Mouse (Mus musculus) heart, embryonic 10.5 days (tissue): ENCODE measurements around the gene Map7. TPM values are rescaled to one million over a fixed set of nuclear protein-coding genes. Genes with fewer than 3 reads are reported as not detected.
A peak's percentile ranks its signal among the peaks of the same experiment; 100 is the strongest.

Experiments
- DNase-seq: peaks from one replicate; pipeline ENCODE4 v3.0.0-alpha.2; 2017; ENCODE audit warnings: low spot score
- H3K27ac ChIP-seq: fragments of 300-500 bp; sonication (generic); 2 replicates; pipeline ENCODE4 v1.5.1; 2016; ENCODE audit warnings: mild to moderate bottlenecking
- H3K27me3 ChIP-seq: fragments of 300-500 bp; sonication (generic); 2 replicates; pipeline ENCODE4 v1.6.1; 2016; ENCODE audit warnings: mild to moderate bottlenecking; ENCODE audit not compliant: poor library complexity, insufficient read depth, severe bottlenecking
- H3K36me3 ChIP-seq: fragments of 300-500 bp; sonication (generic); 2 replicates; pipeline ENCODE4 v1.6.1; 2016; ENCODE audit warnings: mild to moderate bottlenecking, moderate library complexity
- H3K4me1 ChIP-seq: fragments of 300-500 bp; sonication (generic); 2 replicates; pipeline ENCODE4 v1.6.1; 2016; ENCODE audit warnings: mild to moderate bottlenecking
- H3K4me3 ChIP-seq: fragments of 300-500 bp; sonication (generic); 2 replicates; pipeline ENCODE4 v1.5.1; 2016; ENCODE audit warnings: mild to moderate bottlenecking, moderate library complexity
- H3K9me3 ChIP-seq: fragments of 300-500 bp; sonication (generic); 2 replicates; pipeline ENCODE4 v1.6.1; 2016; ENCODE audit warnings: mild to moderate bottlenecking, moderate library complexity
- WGBS: fragments of 180-500 bp; shearing (Covaris S2); methylation state at CpG from one replicate; pipeline ENCODE4 v1.1.7; 2016; 5-methylcytosine and 5-hydroxymethylcytosine counted together
- polyA plus RNA-seq: library from polyadenylated mRNA; unstranded; fragments of >200 nt; fragmentation: Nextera tagmentation; extraction: Ambion mirVana; gene quantifications from 2 replicates; pipeline ENCODE4 v1.2.1, GENCODE M21; 2016

The Map7 gene
- 3.8 and 4.8 TPM in 2 replicates for polyA plus RNA-seq

DNA sequence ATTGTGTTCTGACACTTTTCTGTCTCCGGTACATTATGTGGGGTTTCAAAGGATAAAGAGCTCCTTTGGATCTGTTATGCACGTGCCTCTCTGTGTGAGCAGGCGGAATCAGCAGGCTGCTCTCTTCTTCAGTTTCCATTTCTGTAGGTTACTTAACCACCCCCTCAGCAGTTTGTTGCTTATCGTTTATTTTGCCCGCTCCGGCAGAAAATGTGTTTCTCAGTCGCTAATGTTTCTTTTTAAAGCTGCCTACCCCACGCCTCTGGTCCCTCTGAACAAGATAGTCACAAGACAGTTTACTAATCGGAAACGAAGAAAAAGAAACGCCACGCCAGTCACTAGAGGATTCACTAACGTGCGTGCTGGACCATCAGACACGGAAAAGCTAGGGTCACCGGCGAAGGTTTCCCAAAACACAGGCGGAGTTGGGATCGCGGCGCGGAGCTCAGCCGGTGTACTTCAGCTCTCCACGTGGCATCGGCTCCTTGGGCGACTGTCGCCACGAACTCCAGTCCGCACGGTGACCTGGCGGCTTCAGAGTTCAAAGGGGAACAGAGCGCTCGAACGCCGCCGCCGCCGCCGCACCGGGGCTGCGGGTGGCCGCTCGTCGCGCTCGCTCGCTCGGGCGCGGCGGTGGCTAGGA is at the start of gene Map7:
Map7 (plus strand) TSS at position 342 of the 643 bp plus-strand sequence.
- H3K9me3 ChIP-seq, result no peaks in the 10 kb centered on the region
- no peaks in the 10 kb centered on the region for H3K36me3 ChIP-seq
- DNase-seq, result no peak
- peak within 1 kb of the TSS; percentile 80 for H3K4me3 ChIP-seq
- WGBS, result 4% methylated on average over 51 of the region's 51 CpGs
- peak within 1 kb of the TSS; percentile 88 for H3K27ac ChIP-seq
- peaks cover 10% of the 10 kb centered on the region; the same call in 1 of the 2 replicates for H3K4me1 ChIP-seq
- peaks cover 43% of the 10 kb centered on the region for H3K27me3 ChIP-seq

GRCm38 (mm10) chr10:20101456-20101855 is 46.8 kb upstream of the Map7 start:
- H3K36me3 ChIP-seq, result peaks cover 16% of the 10 kb centered on the region; the same call in 1 of the 2 replicates
- no peaks in the 10 kb centered on the region for H3K27me3 ChIP-seq
- no peak overlapping the region for H3K4me3 ChIP-seq
- H3K4me1 ChIP-seq, result peaks cover 6% of the 10 kb centered on the region; the same call in 1 of the 2 replicates
- no peaks in the 10 kb centered on the region for H3K9me3 ChIP-seq
- 92% methylated on average over 6 of the region's 6 CpGs for WGBS
- no peak overlapping the region for H3K27ac ChIP-seq
- DNase-seq, result no peak

DNA sequence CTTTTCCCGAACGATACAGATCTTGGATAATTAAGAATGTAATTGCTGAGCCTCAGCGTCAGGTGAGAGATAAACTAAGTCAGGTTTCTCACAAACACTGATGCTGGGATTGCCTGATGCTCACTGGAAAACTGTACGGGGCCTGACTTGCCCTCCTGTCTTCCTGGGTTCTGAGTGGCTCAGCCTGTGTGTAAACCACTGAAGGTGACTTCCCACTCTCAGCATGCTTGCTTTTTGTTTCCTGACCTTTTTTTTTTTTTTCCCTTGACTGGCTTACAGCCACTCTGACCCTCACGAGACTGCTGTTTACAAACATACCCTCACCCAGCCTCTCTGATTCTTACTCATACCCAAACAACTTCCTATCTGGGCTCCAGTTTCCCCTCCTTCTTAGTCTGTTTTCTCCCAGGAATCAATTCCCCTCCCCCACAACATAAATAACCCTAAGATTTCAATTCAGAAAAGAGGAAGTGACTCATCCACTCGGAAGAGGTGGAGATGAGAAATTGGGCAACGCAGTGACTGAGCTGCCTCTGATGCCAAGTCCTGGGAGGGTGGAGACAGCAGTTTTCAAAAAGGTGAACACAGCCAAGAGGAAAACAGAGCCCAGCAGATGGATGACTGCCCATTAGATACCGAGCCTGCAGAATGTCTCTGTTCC is 43.9 kb upstream of the Map7 start:
- Histone ChIP-seq H3K27ac (no peak overlapping the region), H3K4me1 (peaks cover 6% of the 10 kb centered on the region; the same call in 1 of the 2 replicates), H3K36me3 (peaks cover 13% of the 10 kb centered on the region; the same call in 1 of the 2 replicates), H3K4me3 (no peak overlapping the region), H3K9me3 (no peaks in the 10 kb centered on the region), H3K27me3 (no peaks in the 10 kb centered on the region)
- no peak for DNase-seq
- WGBS, result 62% methylated on average over 8 of the region's 8 CpGs

DNA sequence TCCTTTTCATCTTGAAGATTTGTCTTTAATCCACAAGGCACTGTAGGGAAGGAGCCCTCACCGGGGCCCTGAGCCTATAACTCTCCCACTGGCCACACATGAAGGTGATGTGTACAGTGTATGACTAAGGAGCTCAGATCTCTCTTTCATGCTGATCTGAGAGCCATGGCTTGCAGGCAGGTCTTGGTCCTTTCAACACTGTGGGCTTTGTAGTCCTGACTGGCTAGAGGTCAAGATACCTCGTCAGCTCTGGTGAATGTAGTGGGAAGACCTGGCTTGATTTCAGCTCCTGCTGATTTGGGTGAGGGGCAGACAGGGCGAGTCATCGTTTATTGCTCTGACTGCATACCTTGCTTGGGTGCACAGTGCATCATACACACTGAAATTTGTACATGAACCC is 42.7 kb upstream of the Map7 start:
- no peak overlapping the region for H3K27ac ChIP-seq

GRCm38 (mm10) chr10:20107031-20107430 is 41.2 kb upstream of the Map7 start:
- Histone ChIP-seq H3K4me1 (peaks cover 6% of the 10 kb centered on the region; the same call in 1 of the 2 replicates), H3K4me3 (no peak overlapping the region), H3K27ac (no peak overlapping the region), H3K27me3 (no peaks in the 10 kb centered on the region), H3K36me3 (peaks cover 7% of the 10 kb centered on the region; the same call in 1 of the 2 replicates), H3K9me3 (no peaks in the 10 kb centered on the region)
- 96% methylated on average over 14 of the region's 14 CpGs for WGBS
- no peak for DNase-seq

More for the DNA sequence above, 42.7 kb upstream of the Map7 start:
- Histone ChIP-seq H3K27me3 (no peaks in the 10 kb centered on the region), H3K4me1 (peaks cover 6% of the 10 kb centered on the region; the same call in 1 of the 2 replicates), H3K36me3 (peaks cover 5% of the 10 kb centered on the region; the same call in 1 of the 2 replicates), H3K9me3 (no peaks in the 10 kb centered on the region), H3K4me3 (no peak overlapping the region)
- DNase-seq, result no peak
- 75% methylated on average over 4 of the region's 4 CpGs for WGBS

DNA sequence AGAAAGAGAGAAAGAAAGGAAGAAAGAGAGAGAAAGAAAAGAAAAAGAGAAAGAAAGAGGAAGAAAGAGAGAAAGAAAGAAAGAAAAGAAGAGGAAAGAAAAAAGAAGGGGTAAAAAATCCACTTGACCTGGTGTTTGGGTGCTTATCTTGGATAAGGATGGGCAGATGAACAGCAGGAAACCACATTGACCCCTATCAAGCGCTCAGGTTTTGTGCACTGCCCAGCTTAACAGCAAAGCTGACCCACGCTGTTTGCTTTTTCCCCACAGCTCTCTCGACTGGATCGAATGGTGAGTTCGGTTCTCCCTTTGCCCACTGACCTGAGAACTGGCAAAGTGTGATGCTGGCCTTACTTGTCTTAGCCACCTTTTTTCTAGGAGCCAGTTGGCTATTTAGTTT is 36.8 kb upstream of the Map7 start:
- 79% methylated on average over 5 of the region's 5 CpGs for WGBS
- Histone ChIP-seq H3K36me3 (peaks cover 6% of the 10 kb centered on the region; the same call in 1 of the 2 replicates), H3K9me3 (no peaks in the 10 kb centered on the region), H3K27me3 (no peaks in the 10 kb centered on the region), H3K4me1 (no peaks in the 10 kb centered on the region), H3K4me3 (no peak overlapping the region), H3K27ac (no peak overlapping the region)
- DNase-seq, result no peak

DNA sequence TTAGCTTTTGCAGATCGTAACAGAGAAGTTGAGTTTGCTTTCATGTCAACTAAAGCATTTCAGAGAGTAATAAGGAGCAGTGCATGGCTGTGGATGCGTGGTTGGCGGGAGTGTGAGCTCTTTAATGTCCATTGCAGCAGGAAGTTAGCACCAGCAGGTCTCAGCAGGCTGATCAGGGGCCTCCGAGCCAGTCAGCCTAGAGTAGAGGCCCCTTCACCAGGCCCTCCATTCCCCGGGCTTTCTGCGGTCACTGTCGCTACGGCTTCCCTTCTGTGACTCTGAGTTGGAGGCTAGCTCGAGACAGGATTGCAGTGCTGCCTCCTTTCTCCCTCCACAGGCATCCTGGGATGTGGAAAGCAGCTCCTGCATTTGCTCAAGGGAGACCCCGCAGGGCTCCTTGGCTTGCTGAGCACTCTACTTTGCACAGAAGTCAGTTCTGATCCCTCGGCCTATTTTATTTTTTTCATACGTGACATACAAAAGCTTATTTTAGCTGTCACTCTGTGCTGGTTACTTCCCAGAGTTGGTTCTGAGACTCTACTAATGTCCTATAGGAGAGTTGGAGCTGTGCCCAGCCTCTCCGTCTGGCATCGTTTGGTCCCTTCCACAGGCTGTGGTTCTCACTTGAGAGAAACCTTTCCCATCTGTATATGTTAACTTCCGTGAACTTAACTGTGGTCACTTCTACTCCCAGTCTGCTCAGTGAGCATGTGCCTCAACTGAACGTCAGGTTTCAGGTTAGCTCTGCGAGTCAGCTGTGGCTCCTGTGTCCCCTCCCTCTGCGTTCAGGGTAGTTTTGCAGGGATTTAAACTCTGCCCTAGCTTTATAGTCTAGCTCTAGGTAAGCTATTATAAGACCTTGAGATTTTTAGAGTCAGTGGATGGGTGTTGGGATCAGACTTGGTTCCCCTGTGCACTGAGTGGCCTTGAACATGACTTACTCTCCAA is 36.0 kb upstream of the Map7 start:
- WGBS, result 85% methylated on average over 18 of the region's 18 CpGs
- H3K4me3 ChIP-seq, result no peak overlapping the region

DNA sequence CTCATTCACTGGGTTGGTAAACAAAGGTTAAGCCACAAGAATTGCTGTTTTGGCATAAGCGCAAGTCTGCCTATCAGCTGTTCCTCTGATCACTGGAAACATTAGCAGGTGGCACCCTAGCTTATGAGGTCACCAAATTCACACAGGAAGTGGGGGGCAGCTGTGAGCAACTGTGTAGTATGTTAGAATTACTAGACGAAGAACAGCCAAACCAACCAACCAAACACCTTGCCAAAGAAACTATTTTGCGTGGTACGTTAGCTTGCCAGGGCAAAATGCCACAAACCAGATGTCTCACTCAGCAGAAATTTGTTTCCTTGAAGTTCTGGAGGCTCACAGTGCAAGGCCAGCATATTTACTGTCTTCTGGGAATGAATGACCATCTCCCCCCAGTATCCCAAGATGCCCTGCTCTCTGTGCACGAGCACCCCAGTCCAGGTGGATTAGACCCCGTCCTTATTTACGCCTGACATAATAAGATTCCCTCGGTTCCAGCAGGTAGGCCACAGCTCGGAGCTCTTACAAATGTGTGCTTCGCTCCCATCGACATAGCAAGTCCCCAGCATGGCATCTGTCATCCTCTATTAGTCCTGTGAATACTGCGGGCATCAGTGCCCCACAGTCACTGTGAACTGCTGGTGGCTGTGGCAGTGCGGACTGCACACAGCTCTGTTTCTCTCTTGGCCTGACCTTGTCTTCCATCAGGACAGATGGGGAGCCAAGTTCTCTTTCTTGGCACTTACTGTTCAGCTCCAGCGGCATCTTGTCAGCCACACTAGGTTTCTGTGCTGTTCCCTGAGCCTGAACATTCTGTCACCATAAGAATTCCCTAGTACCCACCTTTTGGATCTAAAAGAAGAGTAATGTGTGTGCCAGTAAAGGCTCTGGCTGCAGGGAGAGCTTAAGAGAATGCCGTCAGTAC is 28.5 kb upstream of the Map7 start:
- no peak overlapping the region for H3K27ac ChIP-seq
- WGBS, result 93% methylated on average over 15 of the region's 15 CpGs
- H3K4me1 ChIP-seq, result peaks cover 5% of the 10 kb centered on the region; the same call in 1 of the 2 replicates
- H3K27me3 ChIP-seq, result no peaks in the 10 kb centered on the region
- no peak for DNase-seq
- no peaks in the 10 kb centered on the region for H3K9me3 ChIP-seq
- no peak overlapping the region for H3K4me3 ChIP-seq
- H3K36me3 ChIP-seq, result peaks cover 35% of the 10 kb centered on the region

More for the DNA sequence above, 36.0 kb upstream of the Map7 start:
- Histone ChIP-seq H3K36me3 (peaks cover 9% of the 10 kb centered on the region; the same call in 1 of the 2 replicates), H3K9me3 (no peaks in the 10 kb centered on the region), H3K27me3 (no peaks in the 10 kb centered on the region), H3K4me1 (no peaks in the 10 kb centered on the region), H3K27ac (no peak overlapping the region)
- no peak for DNase-seq

DNA sequence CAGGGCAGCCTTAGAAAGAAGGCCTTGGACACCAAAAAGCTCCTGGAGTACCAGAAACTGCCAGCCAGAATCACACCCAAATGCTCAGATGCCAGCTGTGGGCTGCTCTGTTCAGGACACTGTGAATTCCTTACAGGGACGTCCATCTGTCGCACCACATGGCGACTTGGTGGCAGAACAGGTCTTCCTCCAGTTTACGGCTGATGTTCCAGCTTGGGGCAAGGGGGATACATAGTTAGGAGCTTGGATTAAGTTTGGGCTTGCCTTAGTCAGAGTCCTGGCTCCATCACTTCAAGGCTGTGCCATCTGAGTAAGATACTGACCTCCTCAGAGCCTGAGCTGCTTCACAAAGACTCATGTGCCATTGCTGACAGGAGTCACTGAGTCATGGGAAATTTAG is 26.3 kb upstream of the Map7 start:
- H3K4me3 ChIP-seq, result no peak overlapping the region
- 90% methylated on average over 4 of the region's 4 CpGs for WGBS
- H3K9me3 ChIP-seq, result no peaks in the 10 kb centered on the region
- peaks cover 37% of the 10 kb centered on the region for H3K36me3 ChIP-seq
- H3K4me1 ChIP-seq, result peaks cover 5% of the 10 kb centered on the region; the same call in 1 of the 2 replicates
- DNase-seq, result no peak
- H3K27ac ChIP-seq, result no peak overlapping the region
- no peaks in the 10 kb centered on the region for H3K27me3 ChIP-seq

DNA sequence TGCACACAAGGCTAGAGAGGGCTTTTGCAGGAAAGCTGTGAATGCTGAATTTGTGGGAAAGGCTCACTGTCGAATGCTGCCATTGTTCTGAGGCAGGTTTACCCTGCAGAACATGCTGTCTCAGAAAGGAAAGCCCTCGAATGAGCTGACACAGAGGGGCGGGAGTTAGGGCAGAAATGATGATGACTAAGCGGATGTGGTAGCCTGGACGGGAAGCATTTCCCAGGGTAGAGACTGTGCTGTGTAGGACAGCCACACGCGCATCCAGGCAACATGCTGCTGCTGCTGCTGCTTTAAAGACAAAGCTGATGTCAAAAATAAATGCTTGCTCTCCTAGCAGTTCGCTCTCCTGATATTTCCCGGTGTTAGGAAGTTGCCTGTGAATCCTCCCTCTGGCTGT is 24.9 kb upstream of the Map7 start:
- no peak for DNase-seq
- no peak overlapping the region; the same call in 1 of the 2 replicates for H3K27ac ChIP-seq
- no peaks in the 10 kb centered on the region for H3K9me3 ChIP-seq
- peaks cover 5% of the 10 kb centered on the region; the same call in 1 of the 2 replicates for H3K4me1 ChIP-seq
- no peaks in the 10 kb centered on the region for H3K27me3 ChIP-seq
- 53% methylated on average over 9 of the region's 9 CpGs for WGBS
- H3K4me3 ChIP-seq, result no peak overlapping the region
- peaks cover 32% of the 10 kb centered on the region for H3K36me3 ChIP-seq

DNA sequence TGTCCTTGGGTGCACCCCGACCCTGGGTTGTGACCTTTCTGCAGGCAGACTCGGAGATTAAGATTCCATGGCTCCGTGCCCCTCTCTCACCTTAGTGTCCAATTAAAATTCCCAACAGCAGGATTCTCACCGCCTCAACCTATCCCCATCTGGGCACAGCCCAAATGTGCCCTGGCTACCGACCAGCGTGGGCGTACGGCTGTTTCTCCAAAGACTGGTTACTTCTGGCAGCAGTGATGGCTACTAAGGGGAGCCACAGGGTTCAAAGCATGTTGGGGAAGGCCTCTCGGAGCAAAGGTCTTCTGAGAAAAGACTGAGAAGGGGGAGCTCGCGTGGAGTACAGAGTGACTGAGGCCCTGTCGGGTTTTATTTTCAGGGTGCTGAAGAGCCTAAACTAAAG is 23.7 kb upstream of the Map7 start:
- 85% methylated on average over 12 of the region's 12 CpGs for WGBS

More for the DNA sequence above, 23.7 kb upstream of the Map7 start:
- Histone ChIP-seq H3K27ac (no peak overlapping the region), H3K27me3 (no peaks in the 10 kb centered on the region), H3K9me3 (no peaks in the 10 kb centered on the region), H3K36me3 (peaks cover 24% of the 10 kb centered on the region), H3K4me1 (peaks cover 5% of the 10 kb centered on the region; the same call in 1 of the 2 replicates), H3K4me3 (no peak overlapping the region)
- no peak for DNase-seq
